Mouse (Mus musculus) ES-Bruce4 (cell line): Measurements from ENCODE around the gene Sema3c.

Experiments used
- CTCF ChIP-seq: IDR thresholded peaks from one replicate; pipeline ENCODE4 v1.8.1; 2011; ENCODE audit warnings: low read depth, low read length
- POLR2A ChIP-seq: IDR thresholded peaks from one replicate; pipeline ENCODE4 v1.8.1; 2011; ENCODE audit warnings: low read length; ENCODE audit not compliant: insufficient read depth

DNA sequence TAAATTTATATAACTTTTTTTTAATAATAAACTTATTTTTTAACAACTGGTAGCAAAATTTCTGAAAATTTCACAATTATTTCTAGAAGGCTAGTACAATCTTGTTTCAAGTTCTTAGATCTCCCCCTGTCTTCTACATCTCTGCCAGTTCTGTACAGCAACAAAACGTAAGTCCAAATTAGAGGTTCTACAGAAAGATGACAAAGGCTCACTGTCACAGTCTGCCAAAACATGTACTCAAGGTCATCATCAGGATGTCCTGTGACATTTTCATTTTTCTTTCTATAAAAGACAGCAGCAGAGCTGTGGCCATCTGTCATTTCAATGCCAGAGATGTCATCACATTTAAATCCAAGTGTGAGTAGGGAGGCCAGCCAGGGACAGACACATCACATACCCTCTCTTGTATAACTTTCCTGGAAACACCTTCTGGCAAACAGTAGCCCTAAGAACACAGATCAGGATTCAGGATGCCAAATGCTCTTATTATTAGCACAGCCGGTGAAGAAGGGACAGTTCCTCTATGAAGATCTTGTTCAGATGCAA, 29.1 kb upstream of the Sema3c start:
- TF ChIP-seq POLR2A (no peak), CTCF (no peak)
